Mouse (Mus musculus) lung, postnatal 4 days (tissue): ENCODE data around the gene Ttbk2.

ENCODE experiments used
- DNase-seq, 2 experiments: peaks; one replicate each; pipeline ENCODE4 v3.0.0; 2021

Gene Ttbk2

DNA sequence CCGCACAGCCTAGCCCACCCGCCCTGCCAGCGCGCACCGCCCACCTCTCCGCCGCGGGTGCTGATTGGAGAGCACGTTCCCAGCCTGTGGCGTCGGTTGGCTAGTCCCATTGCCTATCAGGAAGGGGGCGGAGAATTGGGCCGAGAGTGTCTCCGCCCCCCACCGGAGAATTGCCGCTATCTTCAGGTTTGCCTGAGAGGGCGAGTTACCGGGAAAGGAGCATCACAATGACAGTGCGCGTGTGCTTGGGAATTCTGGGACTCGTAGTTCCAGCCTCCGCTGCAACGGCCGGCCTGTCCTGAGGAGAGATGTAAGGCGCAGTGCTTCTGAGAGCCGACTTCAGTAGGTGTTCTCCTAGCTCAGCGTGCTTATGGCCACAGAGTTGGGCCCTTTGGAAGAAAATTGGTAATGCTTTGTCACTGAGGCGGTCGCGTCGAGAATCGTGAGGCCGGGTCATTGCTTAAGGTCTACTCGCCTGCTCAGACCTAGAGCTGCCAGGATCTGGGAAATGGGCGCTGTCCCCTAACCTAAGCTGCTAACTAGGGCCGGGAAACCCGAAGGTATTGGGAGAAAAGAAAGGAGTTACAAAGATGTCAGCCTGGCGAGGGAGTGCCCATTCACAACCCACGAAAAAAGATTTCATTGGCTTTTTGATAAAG is at the start of gene Ttbk2:
Gene Ttbk2, minus strand, starts transcription at position 181 of the 659 bp plus-strand sequence.
- DNase-seq, result peak; percentile 97 to 98

DNA sequence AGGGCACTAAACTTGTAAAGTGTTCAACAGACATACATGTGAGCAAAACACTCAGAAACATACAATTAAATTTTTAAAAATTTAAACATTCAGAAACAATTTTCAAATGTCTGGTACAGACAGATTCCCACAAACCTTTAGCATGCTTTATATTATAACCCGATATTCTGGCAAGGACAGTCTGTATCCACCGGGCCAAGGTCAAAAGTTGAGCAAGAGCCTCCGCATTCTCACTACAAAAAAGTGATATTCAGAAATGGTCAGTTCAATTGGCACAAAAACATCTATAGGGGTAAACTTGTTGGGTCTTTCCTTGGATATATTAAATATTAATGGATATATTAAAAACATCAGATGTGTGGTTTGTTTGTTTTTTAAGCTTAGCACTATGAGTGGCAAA is 46.0 kb upstream of the Ttbk2 start:
- DNase-seq, result no peak

DNA sequence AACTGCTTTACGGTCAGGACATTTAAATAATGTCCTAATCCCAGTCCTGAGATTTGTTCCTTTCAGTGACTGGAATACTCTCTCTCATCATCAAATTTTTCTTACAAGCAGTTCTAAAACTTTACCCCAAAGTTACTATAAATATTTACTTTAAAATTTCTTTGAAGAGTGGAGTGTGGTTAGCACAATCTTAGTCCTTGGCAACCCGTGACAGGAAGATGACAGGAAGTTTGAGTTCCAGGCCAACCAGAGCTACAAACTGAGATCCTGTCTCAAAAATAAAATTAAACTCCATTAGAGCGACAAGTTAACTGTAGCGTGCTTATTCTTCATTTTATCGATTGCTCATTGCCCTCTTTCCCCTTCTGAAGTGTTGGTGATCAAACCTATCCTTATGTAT is 37.2 kb upstream of the Ttbk2 start:
- no peak for DNase-seq

DNA sequence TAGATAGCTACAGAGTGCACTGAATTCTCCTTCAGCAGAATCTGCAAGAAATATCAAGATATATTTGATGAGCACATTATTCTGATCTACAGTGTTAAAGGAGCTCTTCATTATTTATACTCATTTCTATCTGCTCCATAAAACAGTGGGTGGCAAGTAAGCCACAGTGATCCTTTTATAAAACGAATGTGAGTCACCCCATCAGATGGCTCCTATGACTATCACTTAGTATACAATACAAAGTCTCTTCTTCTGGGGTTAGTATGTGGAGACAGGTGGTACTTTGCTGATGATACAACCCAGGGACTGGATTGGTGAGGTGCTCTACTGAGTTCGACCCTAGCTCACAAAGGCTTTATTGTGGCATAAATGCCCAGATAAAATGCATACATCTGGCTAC is 22.8 kb upstream of the Ttbk2 start:
- no peak for DNase-seq

DNA sequence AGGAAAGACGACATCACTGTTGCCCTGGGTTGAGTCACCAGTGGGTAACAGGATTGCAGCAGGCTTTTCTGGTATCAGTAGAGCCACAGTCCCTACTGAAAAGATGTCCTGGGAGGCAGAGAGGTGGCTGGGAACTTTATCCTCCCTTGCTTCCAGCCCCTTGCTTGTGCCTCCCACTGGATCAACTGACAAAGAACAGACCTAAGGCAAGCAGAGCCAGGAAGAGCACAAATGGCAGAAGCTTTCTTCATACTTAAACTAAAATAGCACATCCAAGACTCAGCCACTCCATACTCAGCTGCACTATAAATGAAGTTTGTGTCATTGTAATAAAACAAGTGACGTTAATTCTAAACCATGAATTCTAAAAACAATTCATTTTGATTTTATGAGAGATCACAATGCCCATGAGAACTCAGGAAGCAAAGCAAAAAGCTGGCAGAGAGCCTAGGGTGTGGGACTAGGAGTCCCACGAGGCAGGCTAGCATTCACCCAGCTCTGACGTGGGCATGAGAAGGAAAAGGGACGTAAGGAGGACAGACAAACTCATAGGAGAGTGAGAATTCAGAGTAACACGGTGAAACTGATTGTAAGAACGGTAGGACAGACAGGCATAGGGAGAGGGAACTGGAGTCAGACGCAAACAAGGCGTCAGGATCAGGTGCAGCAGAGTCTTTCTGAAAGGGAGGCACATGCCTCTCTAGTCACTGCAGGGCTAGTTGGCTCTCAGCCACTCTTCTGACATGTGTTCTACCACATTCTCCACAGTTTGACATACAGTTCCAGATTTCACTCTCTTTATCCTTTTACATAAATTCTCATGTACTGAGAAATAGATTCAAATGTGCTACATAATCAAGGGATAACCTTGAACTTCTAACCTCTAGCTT is 21.3 kb upstream of the Ttbk2 start:
- DNase-seq, result peak; percentile 31 to 36

DNA sequence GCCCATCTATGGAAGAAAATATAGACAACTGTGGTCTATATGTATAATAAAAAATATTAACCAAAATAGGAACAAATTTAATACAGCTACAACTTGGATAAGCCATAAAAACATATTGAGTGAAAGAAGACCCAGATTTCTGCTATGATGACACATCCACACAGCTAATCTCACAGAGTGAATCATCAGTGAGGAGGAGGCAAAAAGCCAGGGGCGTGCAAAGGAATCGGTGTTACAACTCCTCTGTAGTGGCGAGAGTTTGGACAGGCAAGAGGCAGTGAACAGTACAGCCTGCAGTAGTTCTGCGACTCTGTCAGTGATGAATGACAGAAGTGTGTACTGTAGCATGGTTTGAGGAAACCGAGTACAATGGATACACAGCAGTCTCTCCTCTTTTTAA is 16.9 kb upstream of the Ttbk2 start:
- DNase-seq, result no peak

DNA sequence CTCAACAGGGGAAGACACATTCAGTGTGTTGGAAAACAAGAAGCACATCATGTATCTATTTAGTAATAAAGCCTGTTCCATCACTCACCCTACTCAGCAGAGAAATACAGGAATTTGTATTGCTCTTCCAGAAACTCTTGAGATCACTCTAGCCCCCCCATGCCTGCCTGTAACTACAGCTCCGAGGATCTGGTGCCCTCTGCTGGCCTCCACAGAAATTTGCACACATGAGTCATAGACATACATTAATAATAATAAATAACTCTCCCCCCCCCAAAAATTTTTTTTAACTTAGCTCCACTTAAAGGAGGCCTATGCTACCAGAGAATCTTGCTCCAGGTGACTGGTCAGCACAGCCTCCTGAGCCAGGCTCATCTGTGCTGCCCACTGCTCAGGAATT is 16.2 kb upstream of the Ttbk2 start:
- DNase-seq, result peak; percentile 26 to 53

DNA sequence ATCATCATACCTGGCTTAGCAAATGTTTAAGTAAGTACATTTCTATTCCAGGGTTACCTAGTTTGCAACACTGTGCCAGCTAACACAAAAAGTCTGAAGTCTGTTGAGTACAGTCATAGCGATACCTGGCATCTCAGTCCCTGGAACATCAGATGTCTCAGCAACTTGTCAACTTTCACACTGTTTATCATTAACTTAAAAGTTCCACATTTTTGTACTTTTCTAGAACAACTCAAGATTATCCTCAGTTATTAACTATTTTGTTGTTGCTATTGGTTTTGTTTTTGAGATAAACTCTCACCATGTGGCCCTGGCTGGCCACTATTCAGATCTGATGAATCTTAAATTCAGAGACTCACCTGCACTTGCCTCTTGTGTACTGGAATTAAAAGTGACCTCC is 13.0 kb upstream of the Ttbk2 start:
- no peak for DNase-seq

DNA sequence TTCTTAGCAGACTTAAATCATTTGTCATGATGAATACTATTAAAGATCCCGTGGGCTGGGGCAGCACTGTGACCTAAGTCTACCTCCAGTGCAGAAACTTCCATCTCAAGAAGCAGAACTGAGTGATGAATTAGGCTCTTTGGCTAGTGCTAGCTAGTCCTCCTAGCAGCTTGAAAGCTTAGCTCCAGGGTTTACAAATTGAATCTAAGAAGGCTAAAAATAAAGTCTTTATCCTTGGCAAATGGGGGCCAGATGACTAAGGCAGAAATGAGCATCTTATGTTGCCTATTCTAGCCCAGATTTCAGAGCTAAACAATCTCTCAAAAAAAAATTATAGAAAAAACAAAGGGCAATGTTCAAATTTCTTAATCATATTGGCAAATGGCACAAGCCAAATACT is 10.3 kb upstream of the Ttbk2 start:
- no peak for DNase-seq

DNA sequence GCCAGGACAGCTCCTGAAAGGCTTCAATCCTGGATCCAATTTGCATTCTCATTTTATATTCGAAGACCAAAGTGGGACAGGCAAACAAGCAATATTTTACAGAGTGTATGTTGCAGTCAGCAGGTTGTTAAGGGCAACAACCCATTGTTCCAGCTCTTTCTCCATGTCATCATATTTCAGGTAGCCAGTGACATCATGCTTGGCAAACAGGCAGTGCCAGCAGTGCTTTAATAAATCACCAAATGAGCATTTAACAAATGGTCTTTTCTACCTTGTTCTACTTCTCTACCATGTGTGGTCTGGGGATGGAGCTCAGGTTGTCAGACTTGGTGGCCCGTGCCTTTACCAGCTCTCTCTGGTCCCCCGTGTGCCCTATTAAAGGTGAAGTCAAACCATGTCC is 7.7 kb upstream of the Ttbk2 start:
- DNase-seq, result no peak

DNA sequence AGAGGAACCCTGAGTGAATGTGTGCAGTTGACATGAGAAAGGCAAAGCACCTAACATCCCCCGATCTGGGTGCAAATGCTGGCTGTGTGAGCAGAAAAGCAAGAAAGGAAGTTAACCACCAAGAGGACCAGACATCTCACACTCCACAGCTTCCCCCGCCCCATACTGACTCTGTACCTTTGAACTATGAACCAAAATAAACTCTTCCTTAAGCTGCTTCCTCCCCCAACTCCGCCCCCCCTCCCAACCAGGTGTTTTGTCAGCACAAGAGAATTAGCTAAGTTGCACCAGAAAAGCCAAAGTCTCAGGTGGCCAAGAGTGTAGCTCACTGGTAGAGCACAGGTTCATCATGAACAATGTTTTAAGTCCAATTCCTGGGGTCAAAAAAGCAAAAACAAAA is 2.7 kb upstream of the Ttbk2 start:
- no peak for DNase-seq

DNA sequence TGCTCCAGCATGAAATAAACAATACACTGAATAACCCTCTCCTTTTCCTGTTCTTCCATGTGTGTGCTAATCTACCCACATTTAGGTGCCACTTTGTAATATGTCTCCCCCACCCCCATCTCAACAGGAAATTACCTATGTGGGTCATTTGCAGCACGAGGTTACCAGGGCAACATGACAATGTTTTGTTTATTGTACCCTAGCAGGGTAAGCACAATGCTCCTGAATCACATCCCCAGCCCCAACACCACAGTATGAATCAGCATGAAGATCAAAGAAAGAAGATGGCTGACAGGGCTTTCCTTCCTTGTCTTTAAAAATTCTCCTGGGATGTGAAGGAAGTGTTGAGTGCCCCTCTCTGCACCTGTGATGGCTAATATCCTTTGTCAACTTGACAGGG is 2.2 kb upstream of the Ttbk2 start:
- no peak for DNase-seq

DNA sequence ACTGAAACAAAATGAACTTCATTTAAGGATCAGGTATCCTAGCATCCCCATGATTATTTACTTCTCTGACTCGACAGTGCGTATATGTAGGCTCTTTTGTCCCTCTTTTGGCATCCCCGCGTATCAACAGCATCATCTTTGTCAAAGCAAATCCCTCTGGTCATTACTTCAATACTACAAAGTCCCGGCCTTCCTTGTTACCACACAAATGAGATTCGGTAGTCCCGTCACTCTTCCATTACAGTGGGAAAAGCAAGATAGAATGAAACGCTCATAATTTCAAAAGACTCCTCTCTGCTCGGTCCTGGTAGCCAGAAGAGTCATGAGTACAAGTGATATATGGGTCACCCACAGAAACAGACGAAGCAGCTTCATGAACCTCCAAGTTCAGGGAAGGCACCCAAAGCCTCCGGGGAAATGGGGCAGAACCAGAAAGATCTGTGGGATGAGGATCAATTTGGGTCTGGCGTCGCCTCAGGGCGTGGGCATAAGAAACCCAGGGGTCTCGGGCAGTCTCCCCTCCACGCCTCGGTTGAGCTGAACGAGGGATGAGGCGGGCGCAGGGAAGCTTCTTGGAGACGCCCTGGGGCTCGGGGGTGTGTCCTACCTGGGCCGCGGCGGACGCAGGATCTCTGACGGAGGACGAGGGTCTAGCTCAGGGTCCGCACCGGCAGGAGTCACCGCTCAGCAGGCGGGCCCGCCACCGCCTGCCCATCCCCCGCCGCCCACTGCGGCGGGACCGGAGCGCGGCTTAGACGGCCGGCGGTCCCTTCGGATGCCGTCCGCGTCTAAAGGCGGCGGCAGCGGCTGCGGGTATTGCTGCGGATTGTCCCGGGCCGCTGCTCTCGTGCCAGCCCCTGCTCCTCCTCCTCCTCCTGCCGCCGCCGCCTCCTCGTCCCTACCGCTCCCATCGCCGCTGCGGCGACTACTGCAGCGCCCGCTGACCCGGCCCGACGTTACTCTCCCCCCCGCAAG is 668 bp downstream of the Ttbk2 start, which contains the start of gene Cdan1:
Gene Cdan1, minus strand, starts transcription at position 680 of the 975 bp plus-strand sequence.
- DNase-seq, result no peak

DNA sequence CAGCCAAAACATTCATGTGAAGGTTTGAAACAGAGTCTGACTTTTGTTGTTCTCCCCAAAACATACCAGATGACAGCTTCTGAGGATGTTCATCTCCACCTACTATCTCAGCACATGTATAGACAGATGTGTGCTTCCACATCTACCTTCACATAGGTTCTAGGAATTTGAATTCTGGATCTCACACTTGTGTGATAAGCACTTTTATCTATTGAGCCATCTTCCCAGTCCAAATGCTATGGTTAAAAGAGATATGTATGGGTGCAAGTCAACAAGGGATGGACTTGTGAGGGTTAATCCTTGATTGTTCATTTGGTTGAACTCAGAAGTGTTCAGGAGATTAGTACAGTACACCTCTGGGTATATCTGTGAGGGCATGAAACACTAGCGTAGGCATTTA is 5.1 kb downstream of the Ttbk2 start:
- DNase-seq, result no peak

DNA sequence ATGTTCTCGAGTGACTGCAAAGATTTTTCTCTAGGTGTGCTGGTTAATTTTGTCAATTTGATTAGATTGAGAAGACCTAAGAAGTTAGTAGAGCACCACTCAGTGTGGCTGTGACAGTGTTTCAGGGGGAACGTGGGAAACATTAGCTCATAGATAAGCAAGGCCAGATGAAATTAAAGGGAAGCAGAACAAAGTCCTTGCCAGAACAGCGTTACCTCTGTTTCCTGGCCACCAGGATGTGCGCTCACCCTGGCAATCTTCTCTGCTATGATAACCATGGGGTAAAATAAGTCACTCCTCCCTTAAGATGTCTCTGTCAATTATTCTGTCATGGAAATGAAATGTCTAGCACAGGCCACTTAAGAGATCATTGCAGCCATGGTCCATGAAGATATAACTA is 6.4 kb downstream of the Ttbk2 start:
- DNase-seq, result no peak

DNA sequence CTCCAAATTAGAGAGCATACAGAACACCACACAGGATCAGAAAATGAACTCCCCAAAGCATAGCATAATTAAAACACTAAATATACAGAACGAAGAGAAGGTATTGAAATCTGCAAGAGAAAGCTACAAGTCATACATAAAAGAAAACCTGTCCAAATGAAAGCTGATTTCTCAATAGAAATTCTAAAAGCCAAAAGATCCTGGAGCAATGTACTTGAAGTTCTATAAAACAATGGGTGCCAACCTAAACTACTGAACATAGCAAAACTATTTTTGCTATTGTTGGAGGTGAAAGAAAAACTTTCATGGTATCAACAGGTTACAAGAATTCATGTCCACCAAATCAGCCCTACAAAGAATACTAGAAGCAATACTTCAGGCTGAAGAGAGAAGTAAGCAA is 9.2 kb downstream of the Ttbk2 start:
- no peak for DNase-seq

DNA sequence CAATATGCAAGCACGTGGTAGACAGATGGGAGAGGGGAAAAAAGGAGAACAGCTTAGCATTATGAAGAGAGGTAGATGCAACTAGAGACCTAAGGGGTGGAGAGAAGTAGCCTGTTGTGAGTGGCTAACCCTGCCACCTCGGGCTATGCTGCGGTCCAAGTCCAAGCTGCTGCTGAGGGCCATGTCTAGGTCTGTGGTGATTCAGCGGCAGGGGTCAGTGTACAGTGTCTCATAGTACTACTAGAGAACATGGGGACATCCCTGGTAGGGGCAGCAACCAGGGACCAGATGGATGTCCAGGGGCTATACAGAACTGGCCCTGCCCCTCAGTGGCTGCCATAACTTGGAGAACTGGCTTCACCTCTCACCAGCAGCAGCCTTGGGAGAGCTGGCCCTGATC is 15.2 kb downstream of the Ttbk2 start:
- DNase-seq, result no peak

DNA sequence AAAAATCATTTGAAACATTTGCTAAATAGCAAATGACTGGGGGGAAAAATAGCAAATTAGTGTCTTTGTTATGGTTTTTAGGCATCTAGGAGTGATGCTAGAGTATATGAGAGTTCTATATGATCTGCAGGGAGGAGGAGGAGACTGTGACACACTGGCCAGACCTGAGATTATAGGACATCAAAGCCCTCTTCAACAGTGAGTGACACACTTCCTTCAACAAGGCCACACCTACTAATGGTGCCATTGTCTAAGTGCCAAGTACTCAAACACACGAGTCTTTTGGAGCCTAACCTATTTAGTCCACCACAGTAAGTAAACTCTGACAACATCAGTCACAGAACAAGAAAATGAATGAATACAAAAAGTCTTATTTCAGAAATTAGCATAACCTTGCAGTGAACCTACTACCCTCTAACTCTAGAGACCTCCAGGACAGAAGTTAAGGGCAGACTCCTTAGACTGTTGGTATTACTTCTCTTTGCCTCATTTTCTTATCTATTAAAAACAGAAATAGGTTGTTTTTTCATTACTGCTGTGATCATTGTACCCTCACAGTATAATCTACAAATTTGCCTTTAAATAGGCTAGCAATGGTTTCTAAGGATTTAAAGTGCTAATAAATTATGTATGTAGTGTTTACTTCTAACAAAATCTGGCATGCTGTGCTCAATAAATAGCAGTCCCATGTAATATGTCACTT is 23.3 kb downstream of the Ttbk2 start:
- no peak for DNase-seq

DNA sequence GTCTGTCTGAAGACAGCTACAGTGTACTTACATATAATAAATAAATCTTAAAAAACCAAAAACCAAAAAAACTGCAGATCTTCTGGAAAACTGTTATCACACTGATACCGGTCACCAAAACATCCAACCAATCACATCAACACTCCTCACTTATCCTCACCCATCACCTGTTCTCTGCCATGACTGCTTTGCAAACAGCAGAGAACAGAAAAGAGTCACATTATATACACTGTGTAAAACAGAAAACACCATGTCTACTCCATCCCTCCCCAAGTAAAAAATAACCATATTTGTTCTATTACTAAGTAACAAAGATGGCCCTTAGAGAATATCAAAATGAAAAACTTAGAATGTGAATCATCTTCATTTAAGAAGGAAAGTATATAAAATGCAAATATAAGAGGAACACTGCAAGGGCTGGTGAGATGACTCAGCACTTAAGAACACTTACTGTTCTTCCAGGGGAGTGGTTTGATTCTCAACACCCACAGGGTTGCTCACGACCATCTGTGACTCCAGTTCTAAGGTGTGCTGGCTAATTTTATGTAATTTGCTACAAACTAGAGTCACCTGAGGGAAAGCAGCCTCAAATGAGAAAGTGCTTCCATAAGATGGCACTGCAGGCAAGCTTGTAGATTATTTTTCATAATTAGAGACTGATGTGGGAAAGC is 80.0 kb downstream of the Ttbk2 start:
- DNase-seq, result no peak

DNA sequence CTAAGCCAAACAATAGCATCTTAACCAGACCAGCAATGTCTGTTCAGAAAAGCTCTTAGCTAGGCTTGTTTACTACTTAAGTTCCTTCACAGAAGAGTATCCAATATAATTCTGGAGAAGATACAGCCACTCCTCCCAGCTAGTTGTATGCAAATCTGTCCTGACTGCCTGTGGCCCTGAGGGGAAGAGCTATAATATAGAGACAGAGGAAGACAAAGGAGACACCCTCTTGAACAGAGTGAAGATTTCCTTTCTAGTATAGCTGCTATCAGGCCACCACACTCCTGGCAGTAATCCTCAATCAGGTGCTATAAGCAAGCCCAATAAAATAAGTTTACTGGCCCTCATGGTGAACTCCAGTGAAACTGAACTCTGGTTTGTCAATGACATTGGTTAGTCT is 88.5 kb downstream of the Ttbk2 start:
- no peak for DNase-seq

DNA sequence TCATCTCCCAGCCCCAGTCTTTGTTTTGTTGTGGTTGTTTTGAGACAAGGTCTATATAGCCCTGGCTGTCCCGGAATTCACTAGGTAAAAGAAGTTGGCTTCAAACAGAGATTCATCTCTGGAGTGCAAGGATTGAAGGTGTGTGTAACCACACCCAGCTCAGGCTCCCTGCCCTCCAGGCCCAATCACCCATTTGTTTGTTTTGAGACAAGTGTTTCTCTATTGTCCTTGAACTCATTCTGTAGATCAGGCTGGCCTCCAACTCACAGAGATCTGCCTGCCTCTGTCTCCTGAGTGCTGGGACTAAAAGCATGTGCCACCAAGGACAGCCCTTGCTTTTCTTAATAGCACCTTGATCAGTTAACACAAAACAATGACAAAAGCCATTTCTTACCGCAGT is 102.4 kb downstream of the Ttbk2 start:
- DNase-seq, result no peak

DNA sequence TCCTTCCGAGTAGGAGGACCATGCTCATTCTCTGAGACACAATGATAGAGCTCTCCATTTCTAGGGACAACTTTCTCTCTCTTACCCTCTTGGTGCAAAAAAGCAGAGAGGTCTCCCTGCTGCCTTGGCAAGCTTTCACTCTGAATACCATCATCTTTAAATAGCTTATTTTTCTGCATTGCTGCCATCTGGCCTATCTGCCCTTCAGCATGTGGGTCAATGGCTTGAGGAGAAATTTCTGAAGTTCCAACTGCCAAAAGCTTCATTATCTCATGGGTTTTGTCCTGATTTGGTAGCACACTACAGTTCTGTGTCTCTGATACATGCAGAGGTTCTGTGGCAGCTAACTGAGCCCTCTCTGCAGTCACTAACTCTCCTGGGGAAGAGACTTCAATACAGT is 104.9 kb downstream of the Ttbk2 start:
- no peak for DNase-seq
